Mouse (Mus musculus) left cerebral cortex, postnatal 36 days (tissue): ENCODE measurements around the gene Dcst1. TPM values are rescaled to one million over a fixed set of nuclear protein-coding genes. Genes with fewer than 3 reads are reported as not detected.
A peak's percentile ranks its signal among the peaks of the same experiment; 100 is the strongest.

Experiments
- DNase-seq, 2 experiments: peaks; one replicate each; pipeline ENCODE4 v3.0.0; 2021 to 2022; ENCODE audit warnings: low spot score in 2 of 2, mixed read lengths in 1 of 2
- intact Hi-C: fragments of 180-260 bp; cut with DNase I; formaldehyde crosslinking; loops from one replicate; pipeline ENCODE4 v1.15.1; 2025
- total RNA-seq, 2 experiments: library from RNA; stranded (reverse); gene quantifications; 2 replicates each; pipeline ENCODE4 v1.2.3; 2021

Gene Dcst1
- total RNA-seq, 2 experiments from 2014 or later, result not detected

GRCm38 (mm10) chr3:89337721-89338578 lies 27.1 kb downstream of the Dcst1 start, which contains the start of gene Efna4:
Efna4 (minus strand) TSS chr3:89338028.
- intact Hi-C loops, result loop anchor here (2.0 kb wide), 1 partner anchor 17 kb away; no protein-coding TSS in a partner anchor
- no peak for DNase-seq

- no peak for DNase-seq
- intact Hi-C loops, result no loop called here
Measured at GRCm38 (mm10) chr3:89337062-89337720, 27.9 kb downstream of the Dcst1 start.

- no peak for DNase-seq
- intact Hi-C loops, result no loop called here
Measured at GRCm38 (mm10) chr3:89336529-89336928, 28.5 kb downstream of the Dcst1 start.

GRCm38 (mm10) chr3:89333053-89333452 lies 32.0 kb downstream of the Dcst1 start:
- intact Hi-C loops, result no loop called here

GRCm38 (mm10) chr3:89332476-89332875 lies 32.6 kb downstream of the Dcst1 start:
- no peak for DNase-seq
- intact Hi-C loops, result no loop called here

More at GRCm38 (mm10) chr3:89333053-89333452, 32.0 kb downstream of the Dcst1 start:
- no peak for DNase-seq

GRCm38 (mm10) chr3:89332013-89332412 lies 33.0 kb downstream of the Dcst1 start:
- DNase-seq, result no peak
- intact Hi-C loops, result no loop called here

GRCm38 (mm10) chr3:89331561-89331960 lies 33.5 kb downstream of the Dcst1 start:
- no peak for DNase-seq
- intact Hi-C loops, result no loop called here

GRCm38 (mm10) chr3:89330948-89331347 lies 34.1 kb downstream of the Dcst1 start:
- intact Hi-C loops, result no loop called here
- no peak for DNase-seq

- intact Hi-C loops, result no loop called here
- no peak for DNase-seq
Measured at GRCm38 (mm10) chr3:89330346-89330745, 34.7 kb downstream of the Dcst1 start.

- DNase-seq, result no peak
- intact Hi-C loops, result no loop called here
Measured at GRCm38 (mm10) chr3:89328623-89329022, 36.4 kb downstream of the Dcst1 start.

GRCm38 (mm10) chr3:89327371-89327870 lies 37.6 kb downstream of the Dcst1 start:
- no peak for DNase-seq
- intact Hi-C loops, result no loop called here

- DNase-seq, result no peak
- intact Hi-C loops, result no loop called here
Measured at GRCm38 (mm10) chr3:89325882-89326281, 39.2 kb downstream of the Dcst1 start.

GRCm38 (mm10) chr3:89322514-89323165 lies 42.4 kb downstream of the Dcst1 start, which contains the start of gene Efna3:
Efna3 (minus strand) TSS chr3:89322965.
- intact Hi-C loops, result no loop called here
- peak; percentile 88 to 91 for DNase-seq

- intact Hi-C loops, result no loop called here
- peak in 1 of 2 experiments; percentile 49 for DNase-seq
Measured at GRCm38 (mm10) chr3:89322131-89322500, 42.9 kb downstream of the Dcst1 start.

GRCm38 (mm10) chr3:89321183-89322130 lies 43.6 kb downstream of the Dcst1 start:
- intact Hi-C loops, result loop anchor here (2.0 kb wide), 1 partner anchor 17 kb away; the partner anchor contains the start of gene Efna4
- peak; percentile 48 to 54 for DNase-seq

- intact Hi-C loops, result loop anchor here (2.0 kb wide), 1 partner anchor 18 kb away; the partner anchor contains the start of gene Efna4
- DNase-seq, result peak; percentile 60 to 69
Measured at GRCm38 (mm10) chr3:89320581-89321182, 44.4 kb downstream of the Dcst1 start.

- intact Hi-C loops, result loop anchor here (2.0 to 10.0 kb wide), 5 partner anchors 19 to 538 kb away; partner anchors contain the start of genes Efna4 and Ube2q1
- DNase-seq, result peak; percentile 66 to 79
Measured at GRCm38 (mm10) chr3:89319591-89320350, 45.3 kb downstream of the Dcst1 start.
